Mouse (Mus musculus) cerebellum, adult 11 months (tissue): ENCODE measurements around the gene Mgmt.

Source experiments
- DNase-seq: peaks from one replicate; pipeline ENCODE4 v3.0.0; 2022

The Mgmt gene

DNA sequence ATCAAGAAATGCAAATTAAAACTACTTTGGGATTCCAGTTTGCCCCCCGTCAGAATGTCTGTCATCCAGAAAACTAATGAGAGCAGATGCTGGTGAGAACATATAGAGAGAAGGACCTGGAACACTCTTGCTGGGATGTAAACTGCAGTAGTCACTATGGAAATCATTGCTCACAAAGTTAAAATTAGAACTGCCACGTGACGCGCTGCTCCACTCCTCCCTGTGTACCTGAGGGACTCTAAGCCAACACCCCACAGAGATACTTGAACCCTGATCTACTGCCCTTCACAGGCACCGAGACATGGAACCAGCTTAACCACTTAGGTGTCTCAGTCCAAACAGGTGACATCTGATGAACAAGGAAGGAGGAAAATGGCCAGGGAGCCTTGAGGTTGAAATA is 171.0 kb downstream of the Mgmt start:
- DNase-seq = no peak

DNA sequence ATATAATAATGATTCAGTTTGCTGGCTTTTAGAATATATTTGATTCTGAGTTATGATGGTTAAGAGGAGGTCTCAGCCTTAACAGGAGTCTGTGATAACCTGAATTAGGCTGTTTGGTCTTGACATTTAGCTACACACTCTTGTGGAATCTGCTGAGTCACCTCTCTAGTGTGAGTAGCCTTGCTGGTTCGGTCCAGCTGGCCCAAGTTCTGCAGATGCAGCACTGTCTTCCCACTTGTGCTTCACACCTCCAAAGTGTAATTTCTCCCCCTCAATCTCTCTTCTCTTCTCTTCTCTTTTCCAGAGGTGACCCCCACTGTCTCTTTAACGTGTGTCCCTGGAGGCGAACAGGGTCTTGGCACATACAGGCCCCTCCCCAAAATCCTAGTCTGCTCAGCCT is 171.8 kb downstream of the Mgmt start:
- DNase-seq = no peak

DNA sequence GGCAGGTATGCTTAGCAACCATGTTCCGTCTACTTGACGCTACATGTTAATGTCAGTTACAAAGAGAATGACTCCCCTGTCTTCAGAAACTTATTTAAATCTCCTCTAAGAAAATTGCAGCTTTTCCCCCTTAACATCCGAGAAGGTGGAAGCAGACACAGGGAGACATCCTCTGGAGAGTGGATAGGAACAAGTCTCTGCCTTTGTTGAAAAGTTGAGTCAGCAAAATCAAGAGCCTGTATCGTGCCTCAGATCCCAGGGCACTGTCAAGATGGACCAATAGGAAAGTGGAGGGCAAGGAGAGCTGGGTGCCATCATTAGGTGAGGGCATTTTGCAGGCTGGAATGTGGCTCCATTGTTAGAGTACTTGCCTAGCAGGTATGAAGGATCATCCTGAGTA is 172.6 kb downstream of the Mgmt start:
- DNase-seq = no peak

DNA sequence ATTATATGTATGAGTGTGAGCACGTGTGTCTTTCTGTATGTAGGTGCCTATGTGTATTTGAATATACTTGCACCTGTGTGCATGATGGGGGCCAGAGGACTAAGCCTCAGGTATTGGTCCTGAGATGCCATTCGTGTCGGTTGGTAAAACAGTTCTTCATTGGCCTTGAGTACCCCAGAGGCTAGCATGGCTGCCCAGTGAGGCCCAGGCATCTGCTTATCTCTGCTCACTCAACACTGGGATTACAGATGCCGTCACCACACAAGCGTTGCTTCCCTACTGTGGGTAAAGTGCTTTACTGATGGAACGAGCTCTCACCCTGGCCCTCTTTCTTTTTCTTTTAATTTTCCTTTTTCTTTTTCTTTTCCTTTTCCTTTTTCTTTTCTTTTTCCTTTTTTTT is 173.3 kb downstream of the Mgmt start:
- no peak for DNase-seq

DNA sequence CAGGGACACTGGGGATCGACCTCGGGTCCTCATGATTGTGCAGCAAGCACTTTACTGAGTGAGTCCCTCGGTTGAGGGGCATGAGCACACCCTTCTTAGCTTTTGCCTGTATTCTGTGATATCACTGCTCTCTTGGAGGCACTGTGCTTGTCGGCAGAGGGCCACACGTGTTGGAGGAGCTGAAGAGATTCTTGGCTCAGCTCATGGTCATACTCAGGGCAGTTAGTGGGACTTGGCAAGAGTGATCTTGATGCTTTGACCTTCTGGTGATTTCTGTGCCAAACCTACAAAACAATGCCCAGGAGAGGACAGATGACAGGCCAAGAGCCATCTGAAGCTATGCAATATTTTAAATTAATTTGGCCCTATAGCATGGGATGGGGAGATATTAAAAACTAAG is 174.4 kb downstream of the Mgmt start:
- DNase-seq = no peak

DNA sequence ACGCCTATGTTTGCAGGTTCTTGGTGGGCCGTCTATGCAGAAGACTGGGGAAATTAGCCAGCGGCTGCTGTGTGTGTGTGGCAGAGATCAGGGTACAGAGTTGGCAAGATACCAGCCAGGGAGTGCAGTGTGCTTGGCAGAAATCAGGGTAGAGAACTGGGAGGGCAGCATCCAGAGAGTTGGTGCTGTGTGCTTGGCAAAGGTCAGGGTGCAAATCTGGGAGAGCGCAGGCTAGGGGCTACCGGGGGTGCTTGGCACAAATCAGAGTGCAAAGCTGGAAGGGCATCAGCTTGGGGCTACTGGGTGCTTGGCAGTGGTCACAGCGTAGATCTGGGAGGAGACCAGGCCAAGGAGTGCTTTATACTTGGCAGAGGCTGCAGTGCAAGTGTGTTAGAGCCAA is 175.4 kb downstream of the Mgmt start:
- DNase-seq = no peak

DNA sequence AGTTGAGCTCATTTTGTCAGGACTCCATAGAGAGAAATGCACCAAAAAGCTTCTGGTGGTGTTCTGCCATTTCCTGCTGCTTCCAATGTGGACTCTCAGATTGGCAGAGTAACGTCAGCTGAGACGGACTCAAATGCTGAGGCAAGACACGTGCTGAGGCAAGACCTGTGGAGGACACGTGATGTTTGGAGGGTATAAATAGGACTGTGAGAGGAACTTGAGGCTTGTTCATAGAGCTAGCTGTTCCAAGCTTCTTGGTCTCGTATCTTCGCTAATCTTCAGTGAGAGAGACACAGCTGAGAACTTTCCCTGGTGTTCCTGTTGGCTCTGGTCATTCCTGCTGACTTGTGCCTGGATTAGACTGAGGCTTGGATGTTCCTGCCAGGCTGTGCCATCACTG is 176.9 kb downstream of the Mgmt start:
- no peak for DNase-seq

DNA sequence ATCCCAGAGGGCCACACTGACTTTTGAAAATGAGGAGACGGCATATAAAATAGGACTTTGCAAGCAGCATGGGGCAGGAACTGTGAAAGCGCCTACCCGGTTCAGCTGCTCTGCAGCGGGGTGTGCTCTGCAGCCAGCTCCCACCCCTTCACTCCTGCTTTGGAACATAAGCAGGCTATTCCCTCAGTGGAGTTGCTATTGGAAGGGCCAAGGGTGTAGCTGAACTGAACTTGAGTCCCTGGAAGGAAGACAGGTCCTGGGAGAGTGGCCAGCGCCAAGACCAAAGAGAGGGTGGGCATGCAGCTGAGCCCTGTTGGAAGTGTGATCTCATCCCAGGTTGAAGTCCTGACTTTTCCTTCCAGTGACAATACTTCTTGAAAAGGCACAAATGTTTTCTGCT is 179.5 kb downstream of the Mgmt start:
- no peak for DNase-seq

DNA sequence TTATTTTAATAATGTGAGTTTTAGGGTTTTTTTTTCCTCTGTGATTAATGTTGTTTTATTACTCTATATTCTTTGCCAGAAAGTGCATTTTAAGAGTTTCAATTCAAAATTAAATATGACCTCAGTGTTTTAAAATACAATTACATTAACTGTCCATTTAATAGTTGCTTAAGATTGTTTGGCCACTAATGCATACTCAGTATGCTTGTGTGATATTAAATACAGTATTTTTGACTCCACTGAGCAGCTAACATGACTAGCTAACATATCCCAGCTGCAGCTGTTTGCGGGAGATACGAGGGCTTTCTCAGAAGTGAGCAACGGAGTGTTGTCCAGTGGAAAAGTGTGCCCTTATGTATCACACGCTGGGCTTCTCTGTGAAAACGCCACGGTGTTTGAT is 179.9 kb downstream of the Mgmt start:
- DNase-seq = no peak

DNA sequence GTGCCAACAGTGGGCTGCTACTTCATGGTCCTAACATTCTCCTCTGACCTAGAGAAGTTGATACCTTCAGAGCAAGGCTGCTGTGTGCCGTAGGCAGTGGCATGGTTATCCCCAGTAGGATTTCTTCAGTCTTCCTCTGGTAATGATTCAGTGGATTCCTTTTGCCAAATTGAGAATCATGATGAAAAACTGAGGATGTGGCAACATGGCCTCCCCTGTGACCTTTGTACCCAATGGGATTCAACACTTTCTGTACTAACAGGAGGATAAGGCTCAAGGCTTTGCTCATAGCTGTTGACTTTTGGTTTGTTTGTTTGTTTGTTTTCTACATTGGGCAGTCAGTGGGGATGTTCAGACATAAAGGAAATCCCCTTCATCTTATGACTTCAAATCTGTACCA is 180.9 kb downstream of the Mgmt start:
- no peak for DNase-seq

DNA sequence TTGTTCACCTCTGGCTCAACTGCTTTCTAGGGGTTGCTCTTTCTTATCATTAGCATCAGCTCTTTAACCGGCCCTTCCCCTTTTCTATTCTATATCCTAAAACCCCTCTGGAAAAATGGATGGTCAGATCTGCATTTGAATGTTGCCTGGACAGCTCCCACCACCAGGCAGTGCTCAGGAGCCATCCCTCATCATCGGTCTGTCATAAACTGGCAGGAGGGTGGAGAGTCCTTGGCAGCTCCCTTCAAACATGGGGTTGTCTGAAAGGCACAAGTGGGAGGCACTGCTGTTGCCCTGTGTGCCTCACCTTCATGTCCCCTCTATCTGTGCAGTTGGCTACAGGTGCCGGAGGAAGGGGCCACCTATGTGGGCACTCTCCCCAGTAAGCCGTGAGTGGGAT is 185.8 kb downstream of the Mgmt start:
- DNase-seq = no peak

DNA sequence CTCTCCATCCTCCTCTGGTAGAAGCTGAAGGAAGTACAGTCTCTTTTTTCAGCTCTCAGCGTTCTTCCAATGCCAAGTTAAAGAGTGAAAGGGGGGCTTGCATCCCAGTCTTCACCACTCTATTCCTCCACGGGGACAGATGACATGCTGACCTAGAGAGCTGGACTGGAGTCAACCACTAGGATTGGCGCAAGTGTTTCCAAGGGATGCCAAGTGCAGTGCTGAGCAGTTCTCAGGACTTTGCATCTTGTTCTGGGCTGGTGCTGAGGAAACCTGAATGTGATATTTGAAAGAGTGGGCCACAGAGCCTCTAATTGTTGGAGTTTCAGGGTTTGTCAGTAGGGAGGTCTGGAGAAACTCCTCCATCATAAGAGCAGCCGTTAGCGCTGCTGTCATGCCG is 187.8 kb downstream of the Mgmt start:
- no peak for DNase-seq

DNA sequence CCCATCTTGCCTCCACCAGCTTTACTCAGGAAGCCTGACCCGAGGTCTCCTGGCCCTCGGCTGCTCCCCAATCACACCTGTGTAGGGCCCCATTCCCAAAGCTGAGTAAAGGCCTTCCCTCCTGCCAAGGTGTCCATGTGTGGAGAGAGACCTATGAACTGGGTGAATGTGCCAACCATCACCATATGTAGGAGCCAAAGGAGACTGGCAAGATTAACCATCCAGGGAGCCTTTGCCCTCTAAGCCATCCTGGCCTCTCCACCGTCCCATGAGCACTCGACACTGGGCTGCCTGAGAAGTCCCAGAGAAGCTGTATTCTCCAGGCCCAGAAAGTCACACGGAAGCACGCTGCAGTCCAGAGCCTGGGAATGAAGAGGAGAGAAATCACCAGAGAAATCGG is 190.2 kb downstream of the Mgmt start:
- DNase-seq = no peak

DNA sequence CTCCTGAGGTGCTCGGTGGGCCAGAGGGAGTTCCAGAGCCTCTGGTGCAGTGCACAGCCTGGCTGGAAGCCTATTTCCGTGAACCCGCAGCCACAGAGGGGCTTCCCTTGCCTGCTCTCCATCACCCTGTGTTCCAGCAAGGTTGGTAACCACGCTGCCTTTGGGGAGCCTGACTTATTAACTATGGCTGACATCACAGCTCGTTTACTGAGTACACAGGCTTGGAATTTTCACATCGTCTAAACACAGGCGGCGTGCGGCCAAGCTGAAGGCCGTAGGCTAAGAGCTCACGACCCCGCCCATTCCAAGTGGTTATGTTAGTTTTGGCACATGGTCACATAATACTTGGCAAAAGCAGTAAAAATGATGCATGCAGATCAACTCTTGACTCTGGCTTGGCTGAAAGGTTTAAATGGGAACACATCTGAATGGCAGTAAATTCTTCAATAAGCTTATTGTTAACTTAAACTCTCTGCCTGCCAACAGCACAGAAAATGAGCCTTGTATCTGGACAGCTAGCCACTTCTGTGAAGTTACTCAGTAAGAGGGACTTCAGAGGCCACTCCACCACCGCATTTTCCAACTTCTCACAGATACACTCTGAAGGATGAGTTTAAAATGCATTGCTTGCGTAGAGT is 191.7 kb downstream of the Mgmt start:
- DNase-seq = no peak

DNA sequence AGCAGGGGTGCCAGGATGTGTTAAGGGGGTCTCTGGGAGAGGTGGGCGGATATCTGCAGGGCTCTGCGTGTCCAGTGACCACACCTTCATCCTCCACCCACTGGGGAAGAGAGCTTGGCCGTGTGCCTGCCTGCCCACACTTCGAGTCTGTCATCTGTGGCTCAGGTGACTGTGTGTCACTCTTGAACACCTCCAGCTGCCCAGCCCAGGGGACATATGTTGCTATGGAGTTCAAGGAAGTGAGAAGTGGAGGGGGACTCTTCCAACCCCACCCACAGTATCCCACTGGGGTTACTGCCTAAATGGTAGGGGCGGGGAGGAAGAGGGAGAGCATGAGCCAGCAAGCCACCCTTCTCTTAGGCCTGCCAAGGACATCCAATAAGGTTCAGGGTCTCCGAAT is 192.7 kb downstream of the Mgmt start:
- DNase-seq = no peak

DNA sequence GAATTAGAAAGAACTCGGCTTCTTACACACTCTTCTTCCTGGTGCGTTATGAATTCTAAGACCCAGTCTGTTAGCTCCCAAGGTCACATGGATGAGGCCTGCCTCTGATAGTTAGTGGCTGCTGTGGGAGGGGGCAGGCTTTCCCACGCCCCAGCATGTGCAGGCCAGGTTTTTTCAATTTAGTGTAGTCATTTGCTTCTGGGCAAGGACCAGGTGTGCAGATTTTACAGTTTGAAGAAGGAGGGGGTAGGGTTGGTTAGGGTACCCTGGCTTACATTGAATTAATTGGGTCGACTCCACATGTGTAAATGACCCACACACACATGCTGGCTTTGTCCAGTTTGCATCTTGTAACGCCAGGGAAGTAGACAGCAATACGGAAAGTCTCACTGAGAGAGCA is 193.7 kb downstream of the Mgmt start:
- DNase-seq = no peak

DNA sequence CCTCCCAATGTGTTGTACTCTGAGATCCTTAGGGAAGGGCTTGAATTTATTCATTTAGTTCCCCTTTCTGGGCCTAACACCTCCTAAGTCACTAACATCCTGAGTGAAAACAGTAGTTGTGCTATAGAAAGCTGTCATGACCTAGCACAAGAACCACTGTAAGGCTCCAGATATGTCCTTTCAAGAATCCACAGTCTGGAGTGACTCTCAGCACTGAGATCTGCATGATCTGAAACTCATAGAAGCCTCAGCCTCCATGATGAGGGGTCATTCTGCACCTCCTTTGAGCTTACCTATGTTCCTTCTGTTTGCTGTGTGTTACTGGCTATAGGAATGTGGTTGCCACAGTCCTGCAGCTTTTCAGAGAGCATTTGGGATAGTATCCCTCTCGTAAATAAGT is 200.1 kb downstream of the Mgmt start:
- no peak for DNase-seq

DNA sequence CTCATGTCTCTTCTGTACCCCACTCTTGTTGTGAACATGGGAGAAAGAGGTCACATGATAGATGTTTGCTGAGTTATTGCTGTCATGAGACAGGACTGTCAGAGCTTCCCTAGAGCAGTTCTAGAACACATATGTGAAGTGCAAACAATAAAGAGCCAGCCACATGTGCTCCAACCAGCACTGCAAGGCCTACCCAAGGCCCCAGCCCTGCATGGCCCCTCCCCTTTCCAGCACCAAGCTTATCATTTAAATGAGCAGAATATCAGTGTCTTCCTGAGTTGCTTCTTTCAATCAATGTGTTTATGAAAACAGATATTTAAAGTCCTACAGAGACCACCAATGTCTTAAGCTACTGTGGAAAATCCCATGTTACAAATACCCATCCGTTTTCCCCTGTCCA is 201.3 kb downstream of the Mgmt start:
- no peak for DNase-seq

DNA sequence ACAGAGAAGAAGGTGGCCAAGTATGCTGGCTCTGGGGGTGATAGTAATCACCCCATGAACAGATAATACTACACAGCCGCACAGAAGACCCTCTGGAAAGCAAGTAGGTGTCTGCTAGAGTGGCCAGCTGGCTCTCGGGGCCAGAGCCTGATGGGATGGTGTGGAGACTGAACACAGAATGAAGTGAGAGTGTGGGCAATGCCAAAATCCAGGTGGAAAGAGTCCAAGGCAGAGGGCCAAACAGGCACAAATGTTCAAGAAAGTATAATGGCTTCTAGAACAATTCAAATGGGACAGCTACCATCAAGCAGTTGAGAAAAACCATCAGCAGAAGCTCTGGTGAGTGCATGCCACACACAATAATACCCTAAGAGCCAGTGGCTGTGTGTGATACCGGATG is 205.4 kb downstream of the Mgmt start:
- DNase-seq = peak; percentile 8

DNA sequence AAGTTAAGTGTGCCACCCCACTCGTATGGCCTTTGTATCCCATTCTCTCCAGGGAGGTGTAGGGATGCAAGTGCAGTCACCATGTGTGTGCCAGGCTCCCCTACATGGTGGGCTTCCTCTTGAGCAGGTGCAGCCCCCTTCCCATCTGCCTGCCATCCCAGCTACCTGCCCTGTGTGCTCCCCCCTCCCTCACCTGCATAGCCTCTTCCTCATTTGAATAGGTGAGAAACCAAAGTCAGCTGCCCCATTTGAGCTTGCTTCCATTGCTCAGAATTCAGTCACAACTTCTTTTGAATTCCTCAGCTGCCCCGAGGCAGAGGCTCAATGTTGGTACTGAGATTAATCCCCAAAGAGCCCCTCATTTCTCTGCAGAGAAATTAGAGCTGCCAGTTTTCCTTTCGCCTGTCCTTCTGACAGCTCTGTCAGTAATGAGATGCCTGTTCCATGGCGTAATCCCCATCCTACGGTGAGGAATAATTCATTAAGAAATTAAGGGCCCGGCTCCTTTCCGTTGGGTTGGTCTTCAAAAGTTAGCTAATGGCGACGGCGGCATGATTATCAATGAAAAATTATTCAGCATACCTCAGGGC is 208.3 kb downstream of the Mgmt start:
- no peak for DNase-seq

DNA sequence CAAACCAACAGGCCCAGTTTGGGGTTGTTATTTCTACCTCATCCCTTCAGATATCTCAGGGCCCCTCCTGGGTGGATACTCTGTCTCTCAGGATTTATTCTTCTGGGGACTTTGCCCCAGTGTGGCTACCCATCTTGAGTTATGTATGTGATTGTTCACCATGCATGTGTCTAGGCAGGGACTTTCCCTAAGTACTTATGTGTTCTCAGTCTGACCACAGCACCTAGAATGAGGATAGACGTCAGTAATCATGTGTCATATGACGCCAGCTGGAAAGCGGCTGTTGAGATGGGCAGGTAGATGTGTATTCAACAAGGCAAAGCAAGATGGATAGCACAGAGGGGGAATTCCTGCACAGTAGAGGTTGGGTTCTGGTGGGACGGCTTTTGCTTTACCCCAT is 217.7 kb downstream of the Mgmt start:
- DNase-seq = no peak

DNA sequence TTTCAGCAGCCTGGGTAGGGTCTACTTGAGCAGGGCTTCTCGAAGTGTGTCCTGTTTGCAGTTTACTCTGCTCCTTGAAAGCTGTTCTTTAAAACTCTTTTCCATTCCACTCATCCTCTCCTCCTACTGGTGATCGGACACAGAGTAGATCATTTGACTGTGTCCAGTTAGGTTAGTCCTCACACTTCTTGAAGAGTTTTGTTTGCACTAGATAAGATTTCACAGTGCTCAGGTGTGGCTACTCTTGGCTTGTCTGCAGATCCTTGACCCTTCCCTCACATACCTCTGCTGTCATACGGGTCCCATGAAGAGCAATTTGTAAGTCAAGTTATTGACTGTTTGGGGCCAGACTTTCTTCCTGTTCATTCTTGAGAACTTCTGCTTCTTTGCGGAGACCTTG is 221.8 kb downstream of the Mgmt start:
- DNase-seq = no peak

DNA sequence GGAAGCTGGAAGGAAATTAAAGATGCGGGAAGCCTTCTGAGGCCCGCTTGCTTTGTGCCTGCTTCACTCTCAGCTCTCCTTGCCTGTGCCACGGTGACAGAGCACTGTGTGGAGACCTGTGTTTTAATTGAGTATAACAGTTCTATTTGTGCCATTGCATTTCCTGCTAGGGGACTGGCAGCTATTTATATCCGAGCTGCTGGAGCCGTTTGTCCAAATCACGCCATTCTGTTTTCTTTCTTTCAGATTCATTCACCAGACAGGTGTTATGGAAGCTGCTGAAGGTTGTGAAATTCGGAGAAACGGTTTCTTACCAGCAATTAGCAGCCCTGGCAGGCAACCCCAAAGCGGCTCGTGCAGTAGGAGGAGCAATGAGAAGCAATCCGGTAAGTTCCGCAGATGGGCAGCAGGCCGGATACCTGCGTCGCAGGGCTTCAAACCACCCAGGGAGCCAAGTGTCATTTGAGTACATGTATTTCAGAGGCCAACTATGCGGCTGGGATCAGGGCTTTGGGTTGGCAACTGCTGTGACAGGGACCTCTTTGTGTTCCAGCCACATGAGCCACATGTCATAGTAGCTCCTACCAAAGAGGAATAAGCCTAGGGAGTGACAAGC is 226.9 kb downstream of the Mgmt start:
- DNase-seq = peak; percentile 32

DNA sequence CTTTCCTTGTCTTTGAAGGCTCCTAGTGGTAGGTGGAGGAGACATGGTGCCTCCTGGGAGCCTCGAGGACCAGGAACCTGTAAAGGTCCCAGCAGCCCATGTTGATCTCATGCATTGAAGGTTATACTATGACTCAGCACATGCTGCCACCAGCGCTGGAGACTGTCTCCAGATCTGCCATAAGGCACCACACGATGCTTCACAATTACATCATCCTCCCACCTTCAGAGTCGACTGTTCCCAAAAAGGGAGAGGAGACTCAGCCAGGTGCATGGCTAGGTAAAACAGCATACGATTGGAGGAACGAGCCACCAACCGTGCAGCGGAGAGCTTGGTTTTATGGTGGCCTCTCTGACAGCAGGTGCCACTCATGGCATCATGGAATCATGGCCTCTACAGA is 234.3 kb downstream of the Mgmt start:
- DNase-seq = no peak

DNA sequence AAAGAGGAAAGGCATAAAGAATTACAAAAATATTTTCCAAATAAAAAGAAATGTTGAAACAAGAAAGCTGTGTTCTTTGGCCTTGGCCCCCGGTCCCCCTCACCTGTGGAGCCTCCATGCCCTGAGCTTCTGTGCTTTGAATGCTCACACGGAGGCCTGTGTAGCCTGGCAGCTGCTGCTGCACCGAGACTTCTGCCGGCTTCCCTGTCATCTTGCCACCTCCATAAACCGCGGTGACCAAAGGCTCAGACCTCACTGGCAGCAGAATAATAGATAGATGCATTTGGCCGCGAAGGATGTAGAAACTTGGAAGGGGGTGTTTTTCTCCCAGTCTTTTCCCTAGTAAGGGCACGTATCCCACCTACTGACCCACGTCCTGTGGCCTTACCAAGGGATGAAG is 235.8 kb downstream of the Mgmt start:
- no peak for DNase-seq
